Mouse (Mus musculus) spleen, embryonic (tissue): ENCODE measurements around the gene Dmrtb1.

Source experiments
- CTCF ChIA-PET: fragments of 350-600 bp; sonication (Branson Sonifier 250); formaldehyde crosslinking; loops from one replicate; lab custom pipeline; 2022; lab: Charles Lee

Dmrtb1 gene

DNA sequence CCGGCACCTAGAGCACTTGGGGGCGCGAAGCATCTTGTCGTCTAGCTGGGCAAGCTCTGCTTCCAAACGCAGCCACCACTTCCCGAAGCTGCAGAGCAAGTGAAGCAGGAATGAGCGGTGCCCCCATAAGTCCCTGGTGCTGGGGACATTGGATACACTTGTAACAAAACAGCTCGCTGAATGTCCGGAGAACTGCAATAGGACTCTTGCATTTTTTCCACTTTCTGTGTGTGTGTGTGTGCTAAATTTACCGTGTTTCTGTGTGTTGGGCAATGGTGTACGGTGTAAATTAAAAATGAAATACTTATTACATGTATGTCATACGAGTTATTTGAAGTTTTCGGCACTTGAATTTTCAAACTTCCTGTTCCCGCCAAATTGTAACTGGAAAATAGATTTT, at the start of gene Dmrtb1:
Gene Dmrtb1 (minus strand): TSS at position 101 of the 400 bp plus-strand sequence.
- CTCF ChIA-PET = no interaction called here

DNA sequence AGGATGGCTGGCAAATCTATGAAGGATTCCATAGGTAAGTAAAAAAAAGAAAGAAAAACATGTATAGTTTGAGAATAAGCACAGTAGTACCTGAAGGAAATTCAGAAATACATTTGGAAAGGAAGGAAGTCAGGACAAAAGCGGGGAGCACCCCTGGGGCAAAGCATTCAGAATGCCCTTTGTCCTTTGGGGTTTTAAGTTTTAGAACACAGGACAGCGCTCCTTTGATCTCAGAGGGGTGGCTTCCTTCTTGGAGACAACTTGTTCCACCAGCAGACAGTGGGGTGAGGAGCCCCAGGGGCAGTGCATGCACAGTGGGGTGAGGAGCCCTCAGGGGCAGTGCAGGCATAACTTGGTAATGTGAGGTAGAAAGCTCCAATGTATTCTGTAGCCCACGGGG, 49.6 kb upstream of the Dmrtb1 start:
- CTCF ChIA-PET = interaction anchor here (0.7 kb wide), 1 partner anchor 47 kb away, joined by 3 read pairs; no protein-coding TSS in a partner anchor

GRCm38 (mm10) chr4:107732624-107733023, 48.6 kb upstream of the Dmrtb1 start:
- CTCF ChIA-PET = interaction anchor here (0.6 kb wide), 1 partner anchor 9 kb away, joined by 5 read pairs; no protein-coding TSS in a partner anchor

GRCm38 (mm10) chr4:107732182-107732581, 48.2 kb upstream of the Dmrtb1 start:
- CTCF ChIA-PET = no interaction called here

- CTCF ChIA-PET = no interaction called here
Measured at GRCm38 (mm10) chr4:107731088-107731465, 47.0 kb upstream of the Dmrtb1 start.

GRCm38 (mm10) chr4:107730391-107731087, 46.5 kb upstream of the Dmrtb1 start:
- CTCF ChIA-PET = no interaction called here

GRCm38 (mm10) chr4:107725432-107725831, 41.4 kb upstream of the Dmrtb1 start:
- CTCF ChIA-PET = no interaction called here

GRCm38 (mm10) chr4:107720043-107720830, 36.2 kb upstream of the Dmrtb1 start:
- CTCF ChIA-PET = no interaction called here

- CTCF ChIA-PET = no interaction called here
Measured at GRCm38 (mm10) chr4:107719161-107719560, 35.1 kb upstream of the Dmrtb1 start.

DNA sequence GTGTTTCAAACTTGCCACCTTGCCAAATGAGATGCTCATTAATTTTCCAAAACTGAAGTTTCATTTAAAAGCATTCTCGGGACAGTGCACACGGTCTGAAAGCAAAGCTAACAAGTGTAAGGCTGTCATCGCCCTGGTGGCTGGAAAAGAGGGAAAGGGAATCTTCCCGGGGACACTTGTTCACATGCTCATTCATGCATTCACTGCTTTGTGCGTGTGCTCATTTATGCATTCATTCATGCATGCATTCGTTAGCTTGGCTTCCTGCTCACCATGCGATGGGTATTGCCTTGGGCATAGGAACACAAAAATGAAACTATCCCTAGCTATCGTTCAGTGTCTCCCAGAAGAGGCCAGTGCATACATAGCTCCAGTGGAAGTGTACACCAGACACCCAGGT, 34.7 kb upstream of the Dmrtb1 start:
- CTCF ChIA-PET = no interaction called here

- CTCF ChIA-PET = no interaction called here
Measured at GRCm38 (mm10) chr4:107717718-107718313, 33.8 kb upstream of the Dmrtb1 start.

- CTCF ChIA-PET = no interaction called here
Measured at GRCm38 (mm10) chr4:107716754-107717299, 32.8 kb upstream of the Dmrtb1 start.

- CTCF ChIA-PET = no interaction called here
Measured at GRCm38 (mm10) chr4:107706884-107707283, 22.9 kb upstream of the Dmrtb1 start.

GRCm38 (mm10) chr4:107704185-107704584, 20.2 kb upstream of the Dmrtb1 start:
- CTCF ChIA-PET = no interaction called here

GRCm38 (mm10) chr4:107701679-107702078, 17.6 kb upstream of the Dmrtb1 start:
- CTCF ChIA-PET = no interaction called here

- CTCF ChIA-PET = no interaction called here
Measured at GRCm38 (mm10) chr4:107701116-107701515, 17.1 kb upstream of the Dmrtb1 start.

DNA sequence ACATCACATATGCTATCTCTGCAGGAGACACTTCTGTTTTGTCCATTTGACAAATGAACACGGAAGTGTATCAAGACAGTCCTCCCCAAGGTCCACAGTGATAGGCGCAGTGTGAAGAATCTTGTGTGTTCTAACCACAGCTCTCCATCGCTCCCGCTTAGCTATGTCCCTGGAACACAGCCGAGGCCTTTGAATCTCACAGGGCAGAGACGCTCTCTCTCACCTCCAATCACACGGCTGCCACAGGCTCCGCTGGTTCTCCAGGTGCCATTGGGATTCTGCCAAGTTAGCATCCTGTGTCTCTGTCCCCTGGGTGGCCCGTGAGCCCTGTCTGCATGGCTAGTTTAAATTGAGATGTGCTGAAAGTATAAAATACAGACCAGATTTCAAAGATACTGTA, 15.2 kb upstream of the Dmrtb1 start:
- CTCF ChIA-PET = no interaction called here

DNA sequence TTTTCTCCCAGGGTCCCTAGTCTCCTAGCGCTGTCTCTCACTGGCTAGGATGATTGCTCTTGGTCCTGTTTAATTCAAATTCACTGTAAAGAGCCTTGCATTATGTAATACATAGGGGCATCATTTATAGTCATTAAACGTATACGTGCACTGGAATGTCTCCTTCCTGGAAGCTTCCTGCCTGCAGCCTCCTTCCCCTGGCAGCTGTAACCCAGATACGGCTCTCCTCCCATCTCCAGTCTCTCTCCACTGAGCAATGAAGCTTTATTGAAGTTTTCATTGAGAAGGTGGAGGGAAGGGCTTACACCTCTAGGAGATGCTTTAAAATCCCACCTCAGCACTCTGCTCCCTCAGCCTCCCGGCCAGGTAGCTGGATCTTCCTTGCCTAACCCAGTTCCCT, 9.8 kb upstream of the Dmrtb1 start:
- CTCF ChIA-PET = no interaction called here

DNA sequence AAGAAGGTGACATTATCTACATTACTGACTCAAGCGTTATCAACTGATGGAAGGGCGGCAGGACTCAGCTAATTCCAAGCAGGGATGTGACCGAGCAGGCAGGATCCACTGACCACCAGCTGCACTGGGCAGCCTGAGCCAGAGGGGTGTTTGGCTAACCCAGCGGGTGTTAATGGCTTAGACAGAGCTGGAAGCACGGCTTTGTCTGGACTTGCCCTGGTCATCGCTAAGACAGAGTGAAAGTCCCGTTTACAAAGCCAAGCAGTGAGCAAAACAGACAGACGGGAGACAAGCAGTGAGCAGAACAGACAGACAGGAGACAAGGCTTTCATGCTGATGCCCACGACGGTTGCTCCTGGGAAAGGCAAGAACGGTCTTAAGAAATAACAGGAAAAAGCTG, 4.2 kb upstream of the Dmrtb1 start:
- CTCF ChIA-PET = no interaction called here

GRCm38 (mm10) chr4:107687127-107687526, 3.1 kb upstream of the Dmrtb1 start:
- CTCF ChIA-PET = interaction anchor here (0.6 kb wide), 1 partner anchor 36 kb away, joined by 9 read pairs; no protein-coding TSS in a partner anchor

- CTCF ChIA-PET = no interaction called here
Measured at GRCm38 (mm10) chr4:107683006-107683756, 849 bp downstream of the Dmrtb1 start.
